Comparison of ENCODE assay signal across 8 mouse cellular contexts in genomic region chr14:45423220-45423619, GRCm38 (mm10). TPM values are rescaled to one million over a fixed set of nuclear protein-coding genes. Genes with fewer than 3 reads are reported as not detected.
DNase-seq lines count a peak whose midpoint lies in the region.

No protein-coding gene starts in this region.

- DNase-seq in gastrocnemius, adult 18-20 months (ENCODE audit: low spot score) = peak; percentile 52
- no peak for DNase-seq in gastrocnemius, postnatal 4 days (ENCODE audit: low spot score in 2 of 2)
- peak; percentile 19 for DNase-seq in urinary bladder, postnatal 25 days (ENCODE audit: low spot score)
- no peak for DNase-seq in urinary bladder, postnatal 36 days (ENCODE audit: low spot score in 2 of 2)
- DNase-seq in embryo, embryonic 10.5 days (ENCODE audit: low spot score) = peak; percentile 89
- peak; percentile 57 for DNase-seq in kidney, postnatal 10 days
- DNase-seq in lung, postnatal 36 days = peak; percentile 81
- peak; percentile 54 for DNase-seq in telencephalon, adult 2 months (ENCODE audit: low read depth, low spot score)

RNA-seq across cellular contexts. Expression of gene Gnpnat1, which starts 18.5 kb away (rescaled TPM):
- 1 to 10 TPM; 8.4 to 9.0 TPM for total RNA-seq in gastrocnemius, adult 18-20 months (2021)
- 10 to 100 TPM; 16.2 to 18.8 TPM for total RNA-seq in gastrocnemius, postnatal 4 days (2021)

Comparison
In these comparisons a context has a peak if more than half of its experiments do, and no peak if none do; other contexts are left out.
1. DNase-seq: peak in gastrocnemius, adult 18-20 months (single experiment), urinary bladder, postnatal 25 days (single experiment), embryo, embryonic 10.5 days (single experiment), kidney, postnatal 10 days (single experiment), lung, postnatal 36 days (single experiment) and telencephalon, adult 2 months (single experiment); none in gastrocnemius, postnatal 4 days (0 of 2) and urinary bladder, postnatal 36 days (0 of 2).